Mouse (Mus musculus) liver, embryonic 16.5 days (tissue): Measurements from ENCODE around the gene Shisa3. TPM values are rescaled to one million over a fixed set of nuclear protein-coding genes. Genes with fewer than 3 reads are reported as not detected.

ENCODE experiments used
- ATAC-seq: fragments of 200-750 bp; cut with Nextera tagmentation; 2 replicates; pipeline ENCODE4 v1.8.0; 2017; ENCODE audit warnings: low read depth, mild to moderate bottlenecking, moderate number of reproducible peaks, moderate library complexity
- H3K27ac ChIP-seq: fragments of 300-500 bp; sonication (generic); 2 replicates; pipeline ENCODE4 v1.5.1; 2014; ENCODE audit warnings: mild to moderate bottlenecking, low read length
- H3K27me3 ChIP-seq: fragments of 300-500 bp; sonication (generic); 2 replicates; pipeline ENCODE4 v1.6.1; 2014; ENCODE audit warnings: low read depth, low read length, mixed read lengths; ENCODE audit not compliant: control insufficient read depth, insufficient read depth
- H3K36me3 ChIP-seq: fragments of 300-500 bp; sonication (generic); 2 replicates; pipeline ENCODE4 v1.6.1; 2014; ENCODE audit warnings: mild to moderate bottlenecking; ENCODE audit not compliant: control insufficient read depth, insufficient read depth
- H3K4me1 ChIP-seq: fragments of 300-500 bp; sonication (generic); 2 replicates; pipeline ENCODE4 v1.6.1; 2014; ENCODE audit warnings: low read depth, low read length, mixed read lengths; ENCODE audit not compliant: control insufficient read depth
- H3K4me2 ChIP-seq: fragments of 300-500 bp; sonication (generic); 2 replicates; pipeline ENCODE4 v1.6.1; 2014; ENCODE audit warnings: low read depth, low read length, mixed read lengths
- H3K4me3 ChIP-seq: fragments of 300-500 bp; sonication (generic); 2 replicates; pipeline ENCODE4 v1.5.1; 2014; ENCODE audit warnings: low read depth, mild to moderate bottlenecking, low read length
- H3K9ac ChIP-seq: fragments of 300-500 bp; sonication (generic); 2 replicates; pipeline ENCODE4 v1.6.1; 2014; ENCODE audit warnings: low read depth, low read length
- H3K9me3 ChIP-seq: fragments of 300-500 bp; sonication (generic); replicated peaks from 2 replicates; pipeline ENCODE4 v1.6.1; 2016; ENCODE audit warnings: low read length; ENCODE audit not compliant: control insufficient read depth
- WGBS: fragments of 180-500 bp; shearing (Covaris S2); extraction: QIAGEN DNeasy Blood & Tissue Kit; methylation state at CpG from one replicate; pipeline ENCODE4 v1.1.7; 2014; ENCODE audit not compliant: insufficient replicate concordance; 5-methylcytosine and 5-hydroxymethylcytosine counted together
- polyA plus RNA-seq: library from polyadenylated mRNA; unstranded; fragments of >200 nt; fragmentation: Nextera tagmentation; extraction: Ambion mirVana; gene quantifications from 2 replicates; pipeline ENCODE4 v1.2.1, GENCODE M21; 2015

Shisa3 gene
- polyA plus RNA-seq, 1 experiment from 2014 or later: 0.47 TPM

GRCm38 (mm10) chr5:67595629-67596028 is 12.1 kb upstream of the Shisa3 start:
- 65% methylated on average over 7 of the region's 7 CpGs for WGBS
- no peaks in the 10 kb centered on the region for H3K27me3 ChIP-seq
- H3K4me3 ChIP-seq: no peak overlapping the region

GRCm38 (mm10) chr5:67599935-67600334 is 7.7 kb upstream of the Shisa3 start:
- Histone ChIP-seq H3K9me3 (no peaks in the 10 kb centered on the region), H3K4me1 (no peaks in the 10 kb centered on the region), H3K4me3 (no peak overlapping the region), H3K9ac (no peak overlapping the region), H3K4me2 (no peak overlapping the region), H3K27ac (no peak overlapping the region), H3K27me3 (peaks cover 3% of the 10 kb centered on the region), H3K36me3 (no peaks in the 10 kb centered on the region)
- WGBS: 56% methylated on average over 9 of the region's 9 CpGs
- no peak for ATAC-seq

More at GRCm38 (mm10) chr5:67595629-67596028, 12.1 kb upstream of the Shisa3 start:
- Histone ChIP-seq H3K4me2 (no peak overlapping the region), H3K27ac (no peak overlapping the region), H3K4me1 (no peaks in the 10 kb centered on the region), H3K9me3 (no peaks in the 10 kb centered on the region), H3K36me3 (no peaks in the 10 kb centered on the region), H3K9ac (no peak overlapping the region)
- ATAC-seq: no peak

- 42% methylated on average over 5 of the region's 5 CpGs for WGBS
- Histone ChIP-seq H3K27me3 (peaks cover 62% of the 10 kb centered on the region), H3K36me3 (no peaks in the 10 kb centered on the region), H3K27ac (no peak overlapping the region), H3K4me2 (no peak overlapping the region), H3K4me3 (no peak overlapping the region), H3K4me1 (peaks cover 5% of the 10 kb centered on the region), H3K9me3 (no peaks in the 10 kb centered on the region), H3K9ac (no peak overlapping the region)
- no peak for ATAC-seq
Observed at GRCm38 (mm10) chr5:67605951-67606350, 1.7 kb upstream of the Shisa3 start.

- no peak overlapping the region for H3K27ac ChIP-seq
- H3K4me1 ChIP-seq: peaks cover 5% of the 10 kb centered on the region
- peak overlapping the region; percentile 47 for H3K4me3 ChIP-seq
- no peak overlapping the region for H3K9ac ChIP-seq
- H3K36me3 ChIP-seq: no peaks in the 10 kb centered on the region
- peaks cover 67% of the 10 kb centered on the region for H3K27me3 ChIP-seq
- H3K4me2 ChIP-seq: peak overlapping the region; percentile 58
- H3K9me3 ChIP-seq: no peaks in the 10 kb centered on the region
- no peak for ATAC-seq
- 2% methylated on average over 66 of the region's 66 CpGs for WGBS
Observed at GRCm38 (mm10) chr5:67606916-67607803, 522 bp upstream of the Shisa3 start.

- Histone ChIP-seq H3K27me3 (peaks cover 67% of the 10 kb centered on the region), H3K4me3 (peak overlapping the region; percentile 47), H3K4me1 (peaks cover 5% of the 10 kb centered on the region), H3K4me2 (peak overlapping the region; percentile 58), H3K36me3 (no peaks in the 10 kb centered on the region), H3K9ac (no peak overlapping the region), H3K27ac (no peak overlapping the region), H3K9me3 (no peaks in the 10 kb centered on the region)
- no peak for ATAC-seq
- 6% methylated on average over 31 of the region's 31 CpGs for WGBS
Observed at GRCm38 (mm10) chr5:67608674-67609519, 1.2 kb downstream of the Shisa3 start.

GRCm38 (mm10) chr5:67609520-67609837 is 1.8 kb downstream of the Shisa3 start:
- no peaks in the 10 kb centered on the region for H3K36me3 ChIP-seq
- peaks cover 5% of the 10 kb centered on the region for H3K4me1 ChIP-seq
- H3K4me2 ChIP-seq: no peak overlapping the region
- WGBS: 30% methylated on average over 2 of the region's 2 CpGs
- no peak overlapping the region for H3K4me3 ChIP-seq
- no peak for ATAC-seq
- H3K27me3 ChIP-seq: peaks cover 67% of the 10 kb centered on the region
- H3K27ac ChIP-seq: no peak overlapping the region
- H3K9me3 ChIP-seq: no peaks in the 10 kb centered on the region
- no peak overlapping the region for H3K9ac ChIP-seq

- peaks cover 21% of the 10 kb centered on the region for H3K36me3 ChIP-seq
- ATAC-seq: no peak
- 70% methylated on average over 12 of the region's 12 CpGs for WGBS
- H3K4me3 ChIP-seq: no peak overlapping the region
- no peak overlapping the region for H3K9ac ChIP-seq
- H3K9me3 ChIP-seq: no peaks in the 10 kb centered on the region
- H3K27me3 ChIP-seq: no peaks in the 10 kb centered on the region
- no peak overlapping the region for H3K27ac ChIP-seq
- H3K4me2 ChIP-seq: no peak overlapping the region
- H3K4me1 ChIP-seq: no peaks in the 10 kb centered on the region
Observed at GRCm38 (mm10) chr5:67621230-67621629, 13.5 kb downstream of the Shisa3 start.

GRCm38 (mm10) chr5:67628180-67628940 is 20.7 kb downstream of the Shisa3 start:
- H3K9me3 ChIP-seq: no peaks in the 10 kb centered on the region
- WGBS: 77% methylated on average over 9 of the region's 9 CpGs

More at GRCm38 (mm10) chr5:67628180-67628940, 20.7 kb downstream of the Shisa3 start:
- ATAC-seq: no peak
- no peak overlapping the region for H3K27ac ChIP-seq
- no peaks in the 10 kb centered on the region for H3K27me3 ChIP-seq
- no peak overlapping the region for H3K9ac ChIP-seq
- no peak overlapping the region for H3K4me2 ChIP-seq
- H3K4me3 ChIP-seq: no peak overlapping the region
- peaks cover 6% of the 10 kb centered on the region for H3K36me3 ChIP-seq
- H3K4me1 ChIP-seq: no peaks in the 10 kb centered on the region
